Mouse (Mus musculus) intestine, embryonic 16.5 days (tissue): Measurements from ENCODE around the gene Cdc34. TPM values are rescaled to one million over a fixed set of nuclear protein-coding genes. Genes with fewer than 3 reads are reported as not detected.
"Not testable (repeated sequence)": the region's sequence is repeated elsewhere in the genome, so short reads cannot be mapped to it uniquely, and the experiment has no call there.

ENCODE experiments used
- ATAC-seq: fragments of 200-750 bp; cut with Nextera tagmentation; 2 replicates; pipeline ENCODE4 v1.8.0; 2017; ENCODE audit warnings: moderate TSS enrichment, moderate library complexity
- H3K27ac ChIP-seq: fragments of 300-500 bp; sonication (generic); 2 replicates; pipeline ENCODE4 v1.5.1; 2014; ENCODE audit warnings: mild to moderate bottlenecking, low read length
- H3K27me3 ChIP-seq: fragments of 300-500 bp; sonication (generic); replicated peaks from 2 replicates; pipeline ENCODE4 v1.6.1; 2014; ENCODE audit warnings: low read length, control low read depth, mixed read lengths; ENCODE audit not compliant: control insufficient read depth, insufficient read depth
- H3K36me3 ChIP-seq: fragments of 300-500 bp; sonication (generic); 2 replicates; pipeline ENCODE4 v1.6.1; 2014; ENCODE audit warnings: low read length, control low read depth; ENCODE audit not compliant: control insufficient read depth, insufficient read depth
- H3K4me1 ChIP-seq: fragments of 300-500 bp; sonication (generic); 2 replicates; pipeline ENCODE4 v1.6.1; 2014; ENCODE audit warnings: low read length, control low read depth, mixed read lengths; ENCODE audit not compliant: control insufficient read depth, insufficient read depth
- H3K4me2 ChIP-seq: fragments of 300-500 bp; sonication (generic); 2 replicates; pipeline ENCODE4 v1.6.1; 2014; ENCODE audit warnings: low read depth, low read length, control low read depth
- H3K4me3 ChIP-seq: fragments of 300-500 bp; sonication (generic); 2 replicates; pipeline ENCODE4 v1.5.1; 2014; ENCODE audit warnings: mild to moderate bottlenecking, low read length
- H3K9ac ChIP-seq: fragments of 300-500 bp; sonication (generic); 2 replicates; pipeline ENCODE4 v1.6.1; 2014; ENCODE audit warnings: low read depth, low read length
- H3K9me3 ChIP-seq: fragments of 300-500 bp; sonication (generic); 2 replicates; pipeline ENCODE4 v1.6.1; 2016; ENCODE audit warnings: low read length, control low read depth; ENCODE audit not compliant: control insufficient read depth
- WGBS: fragments of 180-500 bp; shearing (Covaris S2); extraction: QIAGEN DNeasy Blood & Tissue Kit; methylation state at CpG from one replicate; pipeline ENCODE4 v1.1.7; 2014; 5-methylcytosine and 5-hydroxymethylcytosine counted together
- polyA plus RNA-seq: library from polyadenylated mRNA; unstranded; fragments of >200 nt; fragmentation: Nextera tagmentation; extraction: Ambion mirVana; gene quantifications from 2 replicates; pipeline ENCODE4 v1.2.1, GENCODE M21; 2015

The Cdc34 gene
- polyA plus RNA-seq, 1 experiment from 2014 or later = 128 TPM

GRCm38 (mm10) chr10:79701443-79702129, 19.6 kb downstream of the Cdc34 start:
- peak overlapping the region; percentile 83 for H3K27ac ChIP-seq
- H3K4me2 ChIP-seq = no peak overlapping the region
- H3K4me3 ChIP-seq = no peak overlapping the region
- 40% methylated on average over 10 of the region's 10 CpGs for WGBS
- H3K9me3 ChIP-seq = no peaks in the 10 kb centered on the region
- H3K36me3 ChIP-seq = no peaks in the 10 kb centered on the region
- H3K27me3 ChIP-seq = no peaks in the 10 kb centered on the region
- H3K9ac ChIP-seq = peak overlapping the region; percentile 51
- ATAC-seq = peak; percentile 16
- H3K4me1 ChIP-seq = peaks cover 40% of the 10 kb centered on the region

- not testable (repeated sequence) for H3K27me3 ChIP-seq, H3K9ac ChIP-seq, H3K36me3 ChIP-seq, H3K4me2 ChIP-seq, H3K9me3 ChIP-seq, H3K27ac ChIP-seq, ATAC-seq, H3K4me3 ChIP-seq
- 73% methylated on average over 2 of the region's 4 CpGs for WGBS
- H3K4me1 ChIP-seq = peaks cover 45% of the 10 kb centered on the region
Measured at GRCm38 (mm10) chr10:79702970-79703369, 21.0 kb downstream of the Cdc34 start.

GRCm38 (mm10) chr10:79703541-79703940, 21.5 kb downstream of the Cdc34 start:
- 81% methylated on average over 10 of the region's 10 CpGs for WGBS
- Histone ChIP-seq H3K4me3 (no peak overlapping the region), H3K4me1 (peaks cover 46% of the 10 kb centered on the region), H3K9ac (no peak overlapping the region), H3K27ac (no peak overlapping the region), H3K9me3 (no peaks in the 10 kb centered on the region), H3K4me2 (peak overlapping the region; percentile 62), H3K36me3 (peaks cover 6% of the 10 kb centered on the region; the same call in 1 of the 2 replicates), H3K27me3 (no peaks in the 10 kb centered on the region)
- ATAC-seq = no peak

- under 1% methylated on average over 63 of the region's 65 CpGs for WGBS
- Histone ChIP-seq H3K4me1 (peaks cover 53% of the 10 kb centered on the region), H3K27me3 (no peaks in the 10 kb centered on the region), H3K27ac (peak within 1 kb of the TSS; percentile 72), H3K36me3 (peaks cover 11% of the 10 kb centered on the region; the same call in 1 of the 2 replicates), H3K4me3 (peak within 1 kb of the TSS; percentile 84), H3K9ac (peak within 1 kb of the TSS; percentile 96), H3K4me2 (peak within 1 kb of the TSS; percentile 88), H3K9me3 (no peaks in the 10 kb centered on the region)
- peak; percentile 93 for ATAC-seq
Measured at GRCm38 (mm10) chr10:79704065-79704969, 22.3 kb downstream of the Cdc34 start, which contains the start of gene Bsg. Gene Bsg (plus strand): TSS chr10:79704491.

GRCm38 (mm10) chr10:79704970-79705360, 23.0 kb downstream of the Cdc34 start:
- no peak for ATAC-seq
- Histone ChIP-seq H3K36me3 (peaks cover 14% of the 10 kb centered on the region; the same call in 1 of the 2 replicates), H3K4me2 (peak overlapping the region; percentile 88), H3K4me3 (peak overlapping the region; percentile 84), H3K9ac (peak overlapping the region; percentile 96), H3K27ac (peak overlapping the region; percentile 72), H3K4me1 (peaks cover 53% of the 10 kb centered on the region), H3K9me3 (no peaks in the 10 kb centered on the region), H3K27me3 (no peaks in the 10 kb centered on the region)
- 3% methylated on average over 10 of the region's 10 CpGs for WGBS

GRCm38 (mm10) chr10:79705951-79706350, 24.0 kb downstream of the Cdc34 start:
- H3K36me3 ChIP-seq = peaks cover 22% of the 10 kb centered on the region; the same call in 1 of the 2 replicates
- ATAC-seq = peak; percentile 4; the same call in 1 of the 2 replicates
- peak overlapping the region; percentile 84 for H3K4me3 ChIP-seq
- H3K9ac ChIP-seq = peak overlapping the region; percentile 96
- WGBS = 63% methylated on average over 4 of the region's 5 CpGs
- H3K4me2 ChIP-seq = peak overlapping the region; percentile 88
- H3K9me3 ChIP-seq = no peaks in the 10 kb centered on the region
- H3K27ac ChIP-seq = peak overlapping the region; percentile 27; the same call in 1 of the 2 replicates
- peaks cover 49% of the 10 kb centered on the region for H3K4me1 ChIP-seq
- H3K27me3 ChIP-seq = no peaks in the 10 kb centered on the region

GRCm38 (mm10) chr10:79706406-79707094, 24.6 kb downstream of the Cdc34 start:
- H3K4me2 ChIP-seq = peak overlapping the region; percentile 88
- H3K27ac ChIP-seq = peak overlapping the region; percentile 27; the same call in 1 of the 2 replicates
- H3K4me1 ChIP-seq = peaks cover 43% of the 10 kb centered on the region
- WGBS = 74% methylated on average over 5 of the region's 5 CpGs
- peak overlapping the region; percentile 84 for H3K4me3 ChIP-seq
- peak overlapping the region; percentile 96 for H3K9ac ChIP-seq
- ATAC-seq = no peak
- no peaks in the 10 kb centered on the region for H3K9me3 ChIP-seq
- H3K36me3 ChIP-seq = peaks cover 22% of the 10 kb centered on the region; the same call in 1 of the 2 replicates
- no peaks in the 10 kb centered on the region for H3K27me3 ChIP-seq

- 76% methylated on average over 1 of the region's 1 CpGs for WGBS
- Histone ChIP-seq H3K4me2 (peak overlapping the region; percentile 88; the same call in 1 of the 2 replicates), H3K9me3 (no peaks in the 10 kb centered on the region), H3K4me1 (peaks cover 40% of the 10 kb centered on the region), H3K27ac (0 out of 2 replicates have a peak overlapping the region, but pooled peaks have one; percentile 14), H3K36me3 (peaks cover 27% of the 10 kb centered on the region; the same call in 1 of the 2 replicates), H3K4me3 (no peak overlapping the region), H3K27me3 (no peaks in the 10 kb centered on the region), H3K9ac (0 out of 2 replicates have a peak overlapping the region, but pooled peaks have one; percentile 24)
- no peak for ATAC-seq
Measured at GRCm38 (mm10) chr10:79707162-79707561, 25.2 kb downstream of the Cdc34 start.
